Mouse (Mus musculus): ENCODE measurements around the gene Zfp366.

The Zfp366 gene

GRCm38 (mm10) chr13:99225374-99226240, 41.0 kb downstream of the Zfp366 start:
- ATAC-seq (ENCODE audit: insufficient number of reproducible peaks, low FRiP score, low TSS enrichment), result no peak

GRCm38 (mm10) chr13:99226809-99227208, 42.2 kb downstream of the Zfp366 start:
- no peak for ATAC-seq (ENCODE audit: insufficient number of reproducible peaks, low FRiP score, low TSS enrichment)

- no peak for ATAC-seq (ENCODE audit: insufficient number of reproducible peaks, low FRiP score, low TSS enrichment)
Measured at GRCm38 (mm10) chr13:99227456-99228250, 43.0 kb downstream of the Zfp366 start.

DNA sequence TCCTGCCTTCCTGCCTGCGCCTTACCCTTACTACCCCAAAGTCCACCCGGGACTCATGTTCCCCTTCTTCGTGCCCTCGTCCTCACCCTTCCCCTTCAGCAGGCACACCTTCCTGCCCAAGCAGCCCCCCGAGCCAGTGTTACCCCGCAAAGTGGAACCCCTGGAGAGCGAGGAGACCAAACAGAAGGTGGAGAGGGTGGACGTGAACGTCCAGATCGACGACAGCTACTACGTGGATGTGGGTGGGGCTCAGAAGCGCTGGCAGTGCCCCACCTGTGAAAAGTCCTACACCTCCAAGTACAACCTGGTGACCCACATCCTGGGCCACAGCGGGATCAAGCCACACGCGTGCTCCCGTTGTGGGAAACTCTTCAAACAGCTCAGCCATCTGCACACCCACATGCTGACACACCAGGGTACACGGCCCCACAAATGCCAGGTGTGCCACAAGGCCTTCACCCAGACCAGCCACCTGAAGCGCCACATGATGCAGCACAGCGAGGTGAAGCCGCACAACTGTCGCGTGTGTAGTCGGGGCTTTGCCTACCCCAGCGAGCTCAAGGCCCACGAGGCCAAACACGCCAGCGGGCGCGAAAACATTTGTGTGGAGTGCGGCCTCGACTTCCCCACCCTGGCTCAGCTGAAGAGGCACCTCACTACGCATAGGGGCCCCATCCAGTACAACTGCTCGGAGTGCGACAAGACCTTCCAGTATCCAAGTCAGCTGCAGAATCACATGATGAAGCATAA, 44.4 kb downstream of the Zfp366 start:
- ATAC-seq (ENCODE audit: insufficient number of reproducible peaks, low FRiP score, low TSS enrichment), result no peak

DNA sequence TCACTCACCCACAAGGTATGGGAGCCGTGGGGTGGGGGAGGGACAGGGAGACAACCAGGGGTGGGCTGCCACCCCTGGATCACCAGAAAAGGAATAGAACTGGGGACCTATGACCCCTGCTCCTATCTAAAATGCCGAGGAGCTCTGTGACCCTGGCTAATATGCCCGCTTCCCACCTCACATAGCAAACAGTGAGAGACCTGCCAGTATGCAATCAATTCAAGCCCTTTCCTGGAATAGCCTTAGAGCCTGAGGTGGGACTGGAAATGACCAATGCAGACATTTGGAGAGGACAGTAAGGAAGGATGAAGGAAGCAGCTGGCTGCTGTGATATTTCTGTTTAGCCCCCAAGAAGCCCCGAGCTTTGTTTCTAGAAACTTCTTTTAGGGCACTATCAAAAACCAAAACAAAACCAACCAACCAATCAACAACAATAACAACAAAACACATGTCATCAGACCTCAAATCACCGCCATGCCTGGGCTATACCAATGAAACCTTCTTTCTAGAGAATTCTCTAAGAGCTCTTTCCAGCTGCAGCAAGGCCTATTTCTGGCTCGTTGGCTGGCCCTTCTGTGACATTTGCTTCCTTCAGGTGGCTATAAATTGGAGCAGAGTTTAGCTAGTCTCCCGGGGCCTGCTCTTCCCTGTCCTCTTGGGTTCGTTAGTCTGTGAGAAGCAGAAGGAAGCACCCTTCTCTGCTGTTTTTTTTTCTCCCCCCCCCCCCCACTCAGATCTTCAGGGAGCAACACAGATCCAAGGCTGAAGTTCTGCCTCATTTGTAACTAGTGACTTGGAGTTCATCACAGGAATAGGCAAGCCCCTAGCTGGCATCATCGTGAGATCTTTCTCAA, 45.2 kb downstream of the Zfp366 start:
- no peak for ATAC-seq (ENCODE audit: insufficient number of reproducible peaks, low FRiP score, low TSS enrichment)

GRCm38 (mm10) chr13:99230495-99230868, 45.9 kb downstream of the Zfp366 start:
- no peak for ATAC-seq (ENCODE audit: insufficient number of reproducible peaks, low FRiP score, low TSS enrichment)

DNA sequence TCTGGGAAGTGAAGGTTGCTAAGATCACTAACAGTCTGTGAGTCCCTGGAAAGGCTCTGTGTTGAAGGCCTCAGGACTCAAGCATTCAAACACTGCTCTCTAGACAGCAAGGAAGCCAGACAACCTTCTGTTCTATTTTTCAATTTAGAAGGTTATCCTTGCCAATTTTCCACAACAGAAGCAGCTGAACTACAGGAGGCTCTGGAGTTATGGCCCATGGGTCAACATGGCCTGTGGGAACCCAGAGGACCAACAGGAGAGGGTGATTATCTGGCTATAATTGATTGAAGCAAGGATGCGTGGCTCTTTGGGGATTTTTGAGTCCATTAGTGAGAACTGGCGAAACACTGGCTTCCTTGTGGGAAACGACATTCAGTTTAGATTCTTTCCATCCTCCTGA, 48.7 kb downstream of the Zfp366 start:
- no peak for ATAC-seq (ENCODE audit: insufficient number of reproducible peaks, low FRiP score, low TSS enrichment)

DNA sequence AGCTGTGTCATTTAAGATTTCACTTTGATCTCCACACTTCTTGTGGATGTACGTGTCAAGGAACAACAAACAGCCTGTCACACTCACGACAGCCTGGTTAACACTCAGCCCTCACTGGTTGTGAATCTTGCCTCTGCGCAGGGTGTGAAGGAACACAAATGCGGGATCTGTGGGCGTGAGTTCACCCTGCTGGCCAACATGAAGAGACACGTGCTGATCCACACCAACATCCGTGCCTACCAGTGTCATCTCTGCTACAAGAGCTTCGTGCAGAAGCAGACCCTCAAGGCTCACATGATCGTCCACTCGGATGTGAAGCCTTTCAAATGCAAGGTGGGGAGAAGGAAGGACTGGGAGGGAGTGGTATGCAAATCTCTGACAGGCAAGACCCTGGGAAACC, 49.3 kb downstream of the Zfp366 start:
- no peak for ATAC-seq (ENCODE audit: insufficient number of reproducible peaks, low FRiP score, low TSS enrichment)

DNA sequence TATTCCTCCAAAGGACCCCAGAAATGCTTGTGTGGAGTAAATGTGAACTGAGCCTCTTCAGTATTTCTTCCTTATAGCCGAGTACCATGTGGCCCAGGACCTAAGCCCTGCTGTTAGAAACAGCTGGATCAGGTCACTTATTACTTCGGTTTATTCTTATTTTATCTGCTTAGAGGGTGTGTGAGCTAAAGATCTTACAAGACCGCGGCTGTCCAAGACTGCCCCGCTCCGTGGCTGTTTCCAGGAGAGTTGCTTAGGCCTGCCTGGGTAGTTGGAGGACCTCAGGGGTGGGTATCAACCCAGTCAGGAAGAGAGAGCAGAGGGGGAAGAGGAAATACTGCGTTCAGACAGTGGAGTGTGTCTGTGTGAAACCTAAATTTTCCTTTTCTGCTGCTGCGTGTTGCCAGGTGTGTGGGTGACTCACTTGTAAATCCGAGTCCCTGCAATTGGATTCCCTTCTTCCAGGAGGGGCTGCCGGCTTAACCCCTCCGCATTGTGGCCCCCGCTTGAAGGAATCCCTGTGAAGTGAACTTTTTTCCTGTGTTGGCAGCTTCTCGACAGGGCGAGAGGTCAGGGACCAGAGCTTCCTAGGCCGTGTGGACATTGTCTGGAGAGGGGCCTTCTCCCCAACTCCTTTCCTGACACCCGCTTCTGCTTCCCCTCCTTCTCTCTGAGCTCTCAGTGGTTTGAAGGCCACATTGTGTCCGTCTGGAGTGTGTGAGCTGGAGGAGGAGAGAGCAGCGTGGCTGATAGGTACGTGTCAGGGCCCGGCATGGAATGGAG, 51.0 kb downstream of the Zfp366 start:
- ATAC-seq (ENCODE audit: insufficient number of reproducible peaks, low FRiP score, low TSS enrichment), result no peak

- no peak for ATAC-seq (ENCODE audit: insufficient number of reproducible peaks, low FRiP score, low TSS enrichment)
Measured at GRCm38 (mm10) chr13:99236222-99236621, 51.6 kb downstream of the Zfp366 start.

GRCm38 (mm10) chr13:99237122-99237521, 52.5 kb downstream of the Zfp366 start:
- ATAC-seq (ENCODE audit: insufficient number of reproducible peaks, low FRiP score, low TSS enrichment), result no peak

DNA sequence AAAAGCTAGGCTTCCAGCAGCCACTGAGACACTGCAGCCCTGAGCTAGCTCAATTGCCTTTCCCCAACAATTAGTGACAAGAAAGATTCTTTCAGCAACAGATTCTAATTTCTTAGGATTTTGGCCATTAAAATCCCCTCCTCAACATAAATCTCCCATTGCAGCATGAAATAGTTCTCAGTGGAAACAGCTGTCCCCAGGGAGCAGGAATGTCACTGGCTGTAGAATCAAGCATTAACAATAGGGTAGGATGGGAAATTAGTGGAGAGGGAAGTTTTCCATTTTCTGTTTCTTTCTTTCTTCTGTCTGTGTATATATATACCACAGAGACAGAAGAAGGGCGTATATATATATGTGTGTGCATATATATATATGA, 53.2 kb downstream of the Zfp366 start:
- no peak for ATAC-seq (ENCODE audit: insufficient number of reproducible peaks, low FRiP score, low TSS enrichment)

DNA sequence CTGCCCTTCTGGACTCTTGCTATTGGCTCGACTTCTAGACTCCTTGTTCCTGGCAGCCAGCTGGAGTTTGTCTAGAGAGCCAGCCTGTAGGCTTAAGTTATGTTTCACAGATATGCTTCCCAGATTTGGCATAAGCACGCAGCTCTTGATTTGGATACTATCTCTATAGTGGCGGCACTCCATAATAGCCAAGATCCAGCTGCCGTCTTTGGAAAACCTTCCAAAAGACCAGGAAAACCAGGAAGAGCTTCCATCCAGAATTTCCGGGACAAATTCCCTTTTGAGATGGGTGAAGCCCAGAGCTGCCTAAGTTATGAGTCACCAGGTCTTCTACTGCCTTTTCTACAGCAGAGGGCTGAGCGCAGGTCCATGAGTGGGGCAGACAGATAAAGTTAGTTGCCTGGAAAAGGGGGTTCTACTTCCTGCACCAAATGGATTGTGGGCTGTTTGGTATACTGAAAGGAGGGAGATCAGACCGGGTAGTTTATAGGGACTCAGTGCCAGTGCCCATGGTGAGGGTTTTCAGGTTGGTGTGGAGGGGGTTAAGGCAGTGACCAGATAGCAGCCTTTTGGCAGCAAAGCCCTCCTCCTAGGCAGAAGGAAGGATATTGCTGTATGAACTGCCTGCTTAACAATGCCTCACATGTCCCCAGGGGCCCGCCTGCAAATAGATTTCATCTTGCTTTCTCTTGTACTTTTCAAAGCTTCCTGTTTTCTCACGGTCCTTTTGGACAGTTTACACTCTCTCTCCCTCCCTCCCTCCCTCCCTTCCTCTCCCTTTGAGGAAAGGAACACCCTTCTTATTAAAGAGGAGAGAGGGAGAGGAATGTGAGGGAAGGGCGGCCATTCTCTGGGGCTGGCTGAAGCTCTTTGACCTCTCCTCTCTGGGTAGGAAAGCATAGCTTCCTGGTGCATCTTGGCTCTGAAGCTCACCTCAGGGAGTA, 53.9 kb downstream of the Zfp366 start:
- no peak for ATAC-seq (ENCODE audit: insufficient number of reproducible peaks, low FRiP score, low TSS enrichment)

GRCm38 (mm10) chr13:99239161-99239530, 54.5 kb downstream of the Zfp366 start:
- ATAC-seq (ENCODE audit: insufficient number of reproducible peaks, low FRiP score, low TSS enrichment), result no peak

DNA sequence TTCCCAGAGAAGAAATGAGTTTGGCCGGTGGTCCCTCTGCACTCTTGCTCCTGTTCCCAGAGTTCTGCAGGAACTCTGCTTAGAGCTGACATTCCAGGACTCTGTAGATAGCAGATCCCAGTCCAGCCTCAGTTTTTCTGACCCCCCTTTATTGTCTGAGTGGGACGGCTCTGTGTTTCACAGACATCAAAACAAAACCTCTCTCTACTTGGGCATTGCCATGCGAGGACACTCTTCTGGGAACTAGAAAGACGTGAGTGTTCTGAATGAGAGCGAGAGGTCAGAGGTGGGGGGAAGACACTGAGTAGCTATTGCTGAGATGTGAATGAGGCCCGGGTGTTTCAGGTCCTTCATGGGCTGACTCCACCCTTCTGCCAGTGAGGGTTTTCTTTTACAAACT, 55.1 kb downstream of the Zfp366 start:
- ATAC-seq (ENCODE audit: insufficient number of reproducible peaks, low FRiP score, low TSS enrichment), result no peak

- no peak for ATAC-seq (ENCODE audit: insufficient number of reproducible peaks, low FRiP score, low TSS enrichment)
Measured at GRCm38 (mm10) chr13:99241984-99242383, 57.4 kb downstream of the Zfp366 start.

GRCm38 (mm10) chr13:99242895-99243294, 58.3 kb downstream of the Zfp366 start:
- ATAC-seq (ENCODE audit: insufficient number of reproducible peaks, low FRiP score, low TSS enrichment), result no peak

- ATAC-seq (ENCODE audit: insufficient number of reproducible peaks, low FRiP score, low TSS enrichment), result no peak
Measured at GRCm38 (mm10) chr13:99243831-99244230, 59.2 kb downstream of the Zfp366 start.
